Mouse (Mus musculus) urinary bladder, adult 18-20 months (tissue): ENCODE results near the gene Smarcal1.

Source experiments
- DNase-seq, 2 experiments: peaks; one replicate each; pipeline ENCODE4 v3.0.0; 2022; ENCODE audit warnings: low spot score in 2 of 2, mixed read lengths in 2 of 2

Gene Smarcal1

GRCm38 (mm10) chr1:72588763-72589162 lies 5.7 kb downstream of the Smarcal1 start:
- DNase-seq: no peak

- DNase-seq: no peak
Observed at GRCm38 (mm10) chr1:72590636-72591035, 7.6 kb downstream of the Smarcal1 start.

DNA sequence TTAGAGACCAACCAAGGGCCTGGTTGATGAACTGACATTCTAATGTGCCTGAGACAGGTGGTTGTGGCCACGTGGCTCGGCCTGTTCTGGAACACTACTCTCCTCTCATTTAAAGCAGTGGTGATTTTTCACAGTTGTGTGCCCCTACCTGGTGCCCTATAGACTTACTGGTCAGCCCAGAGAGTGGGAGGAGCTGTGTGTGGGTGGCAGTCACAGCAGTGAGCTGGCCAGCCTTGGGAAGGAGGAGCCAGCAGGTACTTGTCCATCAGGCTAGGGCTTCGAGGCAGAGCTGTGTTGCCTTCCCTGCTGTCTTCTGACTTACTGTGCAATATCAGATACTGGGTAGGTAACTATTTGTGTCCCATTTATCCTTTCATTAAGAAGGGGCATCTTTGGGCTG lies 9.3 kb downstream of the Smarcal1 start:
- no peak for DNase-seq

DNA sequence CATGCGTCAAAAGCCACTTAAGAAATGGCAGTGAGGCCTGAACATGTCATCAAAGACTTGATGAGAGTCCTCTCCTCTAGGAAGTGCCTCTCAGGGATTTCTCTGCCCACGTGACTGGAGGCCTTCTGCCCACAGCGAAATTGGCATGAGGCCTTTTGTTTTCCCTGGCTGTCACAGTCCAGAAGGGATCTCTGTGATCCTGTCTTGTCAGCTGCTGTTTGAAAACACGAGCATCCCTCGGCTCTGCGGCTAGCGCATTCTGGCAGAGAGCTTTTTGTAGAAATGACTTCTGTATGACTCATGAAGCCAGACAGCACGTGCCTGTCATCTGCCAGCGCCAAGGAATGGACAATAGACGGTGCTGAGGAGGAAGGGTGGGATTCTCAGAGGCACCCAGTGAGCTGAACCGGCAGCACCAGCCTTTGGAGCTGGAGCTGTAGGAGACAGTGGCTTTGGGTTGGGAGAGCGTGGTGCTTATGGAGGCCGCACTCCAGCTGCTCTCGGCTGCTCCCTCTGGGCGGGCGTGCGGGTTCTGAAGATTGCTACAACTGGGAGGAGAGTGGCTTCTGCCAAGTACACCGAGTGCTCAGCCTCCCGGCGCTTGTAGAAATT lies 10.4 kb downstream of the Smarcal1 start:
- DNase-seq: peak in 1 of 2 experiments; percentile 47

DNA sequence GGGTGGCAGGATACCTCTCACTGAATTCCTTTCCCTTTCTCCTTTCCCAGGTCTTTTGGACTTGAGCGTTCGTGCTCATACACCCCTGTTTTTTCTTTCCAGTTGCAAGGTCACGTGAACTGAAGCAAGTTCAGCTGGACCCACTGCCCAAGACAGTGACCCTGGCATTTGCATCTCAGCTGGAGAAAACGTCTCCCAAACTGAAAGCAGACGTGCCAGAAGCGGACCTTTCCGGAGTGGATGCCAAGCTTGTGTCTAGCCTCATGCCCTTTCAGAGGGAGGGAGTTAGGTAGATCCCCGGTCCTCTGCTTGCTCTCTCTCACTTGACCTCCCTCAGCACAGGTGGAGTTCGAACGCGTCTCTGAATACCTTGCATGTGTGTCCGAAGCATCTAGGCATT lies 12.6 kb downstream of the Smarcal1 start:
- no peak for DNase-seq

DNA sequence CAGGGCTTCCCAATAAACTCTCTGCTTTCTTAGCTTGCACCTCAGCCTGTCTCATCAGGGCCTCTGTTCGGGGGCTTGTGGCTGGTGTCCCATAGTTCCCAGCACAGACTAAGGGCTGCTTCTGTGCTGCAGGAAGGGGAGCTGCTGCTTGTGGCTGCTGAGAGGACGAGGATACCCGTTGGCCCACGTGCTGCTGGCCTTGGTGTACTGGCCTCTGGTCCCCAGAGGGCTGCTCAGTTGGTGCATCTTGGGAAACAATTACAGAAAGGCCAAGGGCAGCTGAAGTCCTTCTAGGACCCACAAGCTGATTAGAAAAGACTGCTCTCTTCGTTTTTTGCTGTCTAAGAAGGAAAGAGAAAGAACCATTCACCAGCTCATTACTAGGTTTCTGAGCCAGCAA lies 13.2 kb downstream of the Smarcal1 start:
- no peak for DNase-seq

GRCm38 (mm10) chr1:72599146-72600101 lies 16.4 kb downstream of the Smarcal1 start:
- DNase-seq: no peak

DNA sequence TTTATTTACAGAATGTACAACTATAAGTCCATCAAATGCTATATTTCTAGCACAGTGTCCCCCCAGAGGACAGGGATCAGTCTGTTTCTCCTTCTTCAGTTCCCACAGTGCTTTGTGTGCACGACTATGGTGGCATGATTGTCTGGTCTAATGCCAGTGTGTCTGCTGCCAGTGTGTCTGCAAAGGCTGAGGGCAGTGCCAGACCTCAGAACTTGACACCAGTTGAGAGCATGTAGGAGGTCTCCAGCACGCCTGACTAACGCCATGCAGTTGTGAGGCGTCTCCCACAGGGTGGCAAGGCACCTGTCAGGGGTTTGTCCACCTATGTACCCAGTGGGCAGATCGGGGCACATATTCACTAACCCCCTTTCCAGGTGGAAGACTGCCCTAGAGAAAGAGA lies 17.7 kb downstream of the Smarcal1 start:
- no peak for DNase-seq

DNA sequence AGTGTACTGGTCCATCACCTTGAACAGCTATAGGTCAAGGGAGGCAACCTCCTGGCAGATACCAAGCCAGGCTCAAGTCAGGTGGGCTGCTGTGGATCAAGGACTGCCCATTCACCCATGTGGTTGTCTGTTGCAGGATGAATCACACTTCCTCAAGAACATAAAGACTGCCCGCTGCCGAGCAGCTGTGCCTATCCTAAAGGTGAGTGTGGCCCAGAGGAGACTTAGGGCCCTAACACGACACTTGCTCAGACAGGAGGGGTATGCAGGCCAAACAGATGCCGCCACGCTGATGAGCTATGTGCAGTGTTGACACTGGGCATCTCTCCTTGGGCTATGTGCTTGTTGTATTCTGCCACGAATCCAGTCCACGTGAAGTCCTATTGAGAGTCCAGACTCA lies 18.2 kb downstream of the Smarcal1 start:
- DNase-seq: no peak

DNA sequence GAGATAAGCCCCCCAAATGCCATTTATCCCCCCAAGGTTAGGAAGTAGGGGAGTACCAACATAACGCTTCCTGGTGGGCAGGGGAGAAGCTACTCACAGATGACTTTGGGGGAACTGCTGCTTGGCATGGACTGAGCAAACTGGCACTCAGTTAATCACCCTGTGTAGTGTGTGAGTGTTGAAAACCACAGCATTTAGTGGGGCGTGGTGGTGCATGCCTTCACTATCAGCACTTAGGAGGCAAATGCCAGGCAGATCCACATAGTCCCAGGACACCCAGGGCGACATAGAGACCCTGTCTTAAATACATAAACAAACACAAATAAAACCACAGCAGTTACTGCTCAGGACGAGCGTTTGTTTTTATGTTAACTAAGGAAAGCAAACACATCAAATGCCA lies 19.1 kb downstream of the Smarcal1 start:
- no peak for DNase-seq

- DNase-seq: no peak
Observed at GRCm38 (mm10) chr1:72602803-72603202, 19.8 kb downstream of the Smarcal1 start.

GRCm38 (mm10) chr1:72606186-72606673 lies 23.2 kb downstream of the Smarcal1 start:
- no peak for DNase-seq

DNA sequence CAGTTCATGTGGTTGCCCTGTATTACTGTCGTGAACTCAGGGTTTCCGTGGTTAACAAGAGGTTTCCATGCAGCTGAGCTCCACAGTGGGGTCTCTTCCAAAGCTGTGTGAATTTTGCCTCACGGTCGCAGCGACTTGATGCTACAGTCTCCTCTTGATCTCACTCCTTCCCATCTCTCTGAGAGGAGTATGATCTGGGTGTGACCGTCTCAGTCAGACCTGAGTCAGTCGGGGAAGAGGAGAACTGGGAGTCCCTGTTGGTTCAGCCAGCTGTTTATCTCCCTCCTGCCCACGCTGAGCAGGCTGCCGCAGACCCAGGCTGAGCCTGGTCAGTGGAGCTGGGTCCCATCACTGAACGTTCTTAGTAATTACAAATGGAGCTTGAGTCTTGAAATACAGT lies 26.1 kb downstream of the Smarcal1 start:
- no peak for DNase-seq

GRCm38 (mm10) chr1:72609887-72610877 lies 27.1 kb downstream of the Smarcal1 start:
- DNase-seq: no peak

- no peak for DNase-seq
Observed at GRCm38 (mm10) chr1:72612172-72612571, 29.1 kb downstream of the Smarcal1 start.

GRCm38 (mm10) chr1:72635221-72635620 lies 52.2 kb downstream of the Smarcal1 start:
- DNase-seq: no peak

DNA sequence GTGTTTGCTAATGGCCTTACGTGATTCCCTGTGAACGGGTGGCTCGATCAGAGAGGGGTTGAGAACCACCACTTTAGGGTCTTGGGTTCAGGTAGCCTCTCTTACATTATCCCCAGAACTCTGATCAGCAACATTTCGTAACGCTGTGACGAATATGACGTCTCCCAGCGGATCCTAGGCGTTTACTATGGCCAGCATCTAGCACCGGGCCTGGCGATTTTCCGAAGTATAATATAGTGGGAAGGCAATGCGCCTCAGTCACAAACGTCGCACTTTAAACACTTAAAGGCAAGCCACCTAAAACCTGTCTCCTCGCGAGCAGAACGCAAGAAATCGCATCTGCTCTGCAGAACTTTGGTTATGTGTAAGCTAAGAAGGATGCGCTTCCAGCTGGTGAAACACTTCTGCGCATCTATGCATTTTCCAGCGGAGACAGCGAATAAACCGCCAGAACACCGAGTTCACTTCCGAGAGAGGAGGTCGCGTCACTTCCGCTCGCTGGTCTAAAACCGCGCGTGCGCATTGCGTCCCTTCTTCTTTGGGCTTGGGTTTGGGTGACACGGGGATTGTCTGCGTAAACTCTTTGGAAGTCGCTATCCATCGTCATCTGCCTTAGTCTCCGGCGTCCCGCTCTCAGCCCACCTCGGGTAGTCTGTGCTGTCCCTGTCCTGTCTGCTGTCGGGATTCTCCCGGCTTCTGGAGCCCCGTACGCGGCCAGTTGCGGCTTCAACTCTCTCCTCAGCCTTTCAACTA lies 57.8 kb downstream of the Smarcal1 start:
- DNase-seq: peak in 1 of 2 experiments; percentile 7

- no peak for DNase-seq
Observed at GRCm38 (mm10) chr1:72673070-72673469, 90.0 kb downstream of the Smarcal1 start.
